Mouse (Mus musculus) midbrain, embryonic 10.5 days (tissue): Measurements from ENCODE around the gene Vmn1r80. TPM values are rescaled to one million over a fixed set of nuclear protein-coding genes. Genes with fewer than 3 reads are reported as not detected.
"Not testable (repeated sequence)": the region's sequence is repeated elsewhere in the genome, so short reads cannot be mapped to it uniquely, and the experiment has no call there.

Experiments used
- DNase-seq: peaks from one replicate; pipeline ENCODE4 v3.0.0-alpha.2; 2017; ENCODE audit warnings: low spot score
- H3K27ac ChIP-seq: fragments of 300-500 bp; sonication (generic); replicated peaks from 2 replicates; pipeline ENCODE4 v1.5.1; 2016; ENCODE audit warnings: mild to moderate bottlenecking
- H3K27me3 ChIP-seq: fragments of 300-500 bp; sonication (generic); 2 replicates; pipeline ENCODE4 v1.6.1; 2016; ENCODE audit warnings: low read depth, mild to moderate bottlenecking; ENCODE audit not compliant: poor library complexity, severe bottlenecking
- H3K36me3 ChIP-seq: fragments of 300-500 bp; sonication (generic); 2 replicates; pipeline ENCODE4 v1.6.1; 2016; ENCODE audit warnings: mild to moderate bottlenecking, moderate library complexity
- H3K4me1 ChIP-seq: fragments of 300-500 bp; sonication (generic); 2 replicates; pipeline ENCODE4 v1.6.1; 2016
- H3K4me3 ChIP-seq: fragments of 300-500 bp; sonication (generic); 2 replicates; pipeline ENCODE4 v1.5.1; 2016; ENCODE audit warnings: mild to moderate bottlenecking, moderate library complexity
- H3K9me3 ChIP-seq: fragments of 300-500 bp; sonication (generic); replicated peaks from 2 replicates; pipeline ENCODE4 v1.6.1; 2016; ENCODE audit warnings: mild to moderate bottlenecking
- WGBS: fragments of 180-500 bp; shearing (Covaris S2); methylation state at CpG from one replicate; pipeline ENCODE4 v1.1.7; 2016; 5-methylcytosine and 5-hydroxymethylcytosine counted together
- polyA plus RNA-seq: library from polyadenylated mRNA; unstranded; fragments of >200 nt; fragmentation: Nextera tagmentation; extraction: Ambion mirVana; gene quantifications from 2 replicates; pipeline ENCODE4 v1.2.1, GENCODE M21; 2016

Gene Vmn1r80
- not detected in 2 replicates for polyA plus RNA-seq

DNA sequence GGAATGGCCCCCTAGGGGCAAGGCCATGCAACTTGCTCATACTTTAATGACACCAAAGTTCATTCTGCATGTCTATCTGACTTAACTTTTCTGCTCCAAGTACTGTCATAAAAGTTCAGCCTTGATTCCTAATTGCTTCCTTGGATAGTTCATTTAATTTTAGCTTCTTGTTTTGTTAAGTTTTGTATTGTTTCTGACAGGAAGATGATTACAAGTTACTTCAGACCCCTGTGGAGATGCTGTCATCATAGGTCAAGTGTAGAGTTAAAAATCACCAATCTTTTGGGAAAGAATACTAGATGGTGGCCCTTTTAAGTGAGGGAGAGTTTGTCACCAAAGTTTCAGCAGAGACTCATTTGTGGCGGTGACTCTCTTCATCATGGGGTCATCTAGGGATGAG lies at the start of gene Vmn1r80:
Gene Vmn1r80 (plus strand): TSS at position 301 of the 400 bp plus-strand sequence.
- no peaks in the 10 kb centered on the region for H3K4me1 ChIP-seq
- WGBS, result 96% methylated on average over 1 of the region's 1 CpGs
- no peaks in the 10 kb centered on the region; the same call in 1 of the 2 replicates for H3K9me3 ChIP-seq
- no peaks in the 10 kb centered on the region for H3K27me3 ChIP-seq
- no peak within 1 kb of the TSS for H3K27ac ChIP-seq
- no peak within 1 kb of the TSS for H3K4me3 ChIP-seq
- no peaks in the 10 kb centered on the region for H3K36me3 ChIP-seq
- DNase-seq, result no peak

DNA sequence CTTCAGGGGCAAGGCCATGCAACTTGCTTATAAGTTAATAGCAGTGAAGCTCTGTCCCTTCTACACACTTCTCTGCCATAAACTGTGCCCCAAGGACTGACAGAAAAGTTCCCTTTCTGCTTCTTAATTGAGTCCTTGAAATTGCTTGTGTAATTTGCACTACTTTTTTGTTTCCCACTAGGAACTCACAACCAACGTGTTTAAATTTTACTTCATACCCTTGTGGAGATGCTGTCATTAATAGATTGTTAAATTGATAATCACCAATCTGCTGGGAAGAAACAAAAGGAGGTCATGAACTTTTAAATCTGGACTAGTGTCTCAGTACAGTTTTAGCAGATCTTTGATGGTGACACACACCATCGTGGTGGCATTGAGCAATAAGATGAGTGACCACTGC lies 39.1 kb upstream of the Vmn1r80 start, which contains the start of gene Vmn1r78:
Gene Vmn1r78 (plus strand): TSS at position 301 of the 400 bp plus-strand sequence.
- DNase-seq, result no peak
- Histone ChIP-seq H3K36me3 (no peaks in the 10 kb centered on the region), H3K4me3 (no peak within 1 kb of the TSS), H3K27ac (no peak within 1 kb of the TSS), H3K4me1 (no peaks in the 10 kb centered on the region), H3K27me3 (no peaks in the 10 kb centered on the region), H3K9me3 (peaks cover 14% of the 10 kb centered on the region; the same call in 1 of the 2 replicates)
- WGBS, result 70% methylated on average over 2 of the region's 2 CpGs

- DNase-seq, H3K27me3 ChIP-seq, H3K4me3 ChIP-seq, H3K9me3 ChIP-seq, H3K4me1 ChIP-seq, H3K36me3 ChIP-seq, H3K27ac ChIP-seq: not testable (repeated sequence)
- 69% methylated on average over 1 of the region's 1 CpGs for WGBS
Observed at GRCm38 (mm10) chr7:12156463-12156862, 32.6 kb upstream of the Vmn1r80 start.

- H3K36me3 ChIP-seq, H3K4me1 ChIP-seq, H3K9me3 ChIP-seq, DNase-seq, H3K27ac ChIP-seq, H3K4me3 ChIP-seq, H3K27me3 ChIP-seq: not testable (repeated sequence)
Observed at GRCm38 (mm10) chr7:12170979-12171378, 18.1 kb upstream of the Vmn1r80 start, which contains the start of gene Vmn1r79. Gene Vmn1r79 (plus strand): TSS chr7:12171279.

DNA sequence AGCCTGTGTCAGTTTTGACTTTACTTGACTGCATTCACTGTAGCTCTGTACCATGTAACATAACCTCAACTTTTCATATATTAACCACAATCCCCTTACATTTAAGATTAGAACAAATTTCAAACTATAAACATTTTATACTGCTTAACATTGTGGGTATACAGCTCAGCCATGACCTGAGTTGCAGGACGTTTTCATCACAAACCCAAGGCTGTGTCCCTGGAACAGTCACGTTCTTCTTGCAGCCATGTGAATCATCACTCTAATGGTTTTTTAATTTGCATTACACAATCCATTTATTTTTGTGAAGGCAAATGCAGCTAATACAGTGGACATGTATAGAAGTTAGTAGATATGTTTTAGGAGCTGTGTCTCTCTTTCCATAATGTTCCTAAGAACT lies 16.2 kb upstream of the Vmn1r80 start:
- not testable (repeated sequence) for H3K27me3 ChIP-seq, H3K36me3 ChIP-seq, H3K27ac ChIP-seq, H3K4me1 ChIP-seq, H3K4me3 ChIP-seq, DNase-seq, H3K9me3 ChIP-seq
- 66% methylated on average over 2 of the region's 2 CpGs for WGBS

DNA sequence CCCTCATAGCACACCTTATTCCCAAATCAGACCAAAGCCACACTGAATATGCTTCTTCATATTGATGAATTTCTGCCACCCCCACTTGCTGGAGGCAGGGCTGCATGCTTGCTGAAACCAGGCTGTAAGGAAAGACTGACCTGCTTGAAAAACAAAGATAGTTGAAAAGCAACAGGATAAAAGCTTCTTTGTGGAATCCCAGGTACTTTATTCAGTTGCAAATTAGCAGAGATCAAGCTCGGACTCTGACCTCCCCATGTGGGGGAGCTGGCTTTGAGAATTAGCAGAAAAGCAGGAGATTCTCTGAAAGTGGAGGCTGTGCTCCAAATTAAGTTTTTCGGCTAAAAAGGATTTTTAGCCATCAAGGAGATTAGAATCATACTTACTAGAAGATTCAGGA lies 15.1 kb downstream of the Vmn1r80 start:
- DNase-seq, result no peak
- Histone ChIP-seq H3K27me3 (no peaks in the 10 kb centered on the region), H3K4me1 (no peaks in the 10 kb centered on the region), H3K9me3 (peaks cover 22% of the 10 kb centered on the region), H3K4me3 (no peak overlapping the region), H3K36me3 (no peaks in the 10 kb centered on the region), H3K27ac (no peak overlapping the region)
- WGBS, result 63% methylated on average over 2 of the region's 2 CpGs

Other genes starting within 250 kb of the Vmn1r80 start
- not detected in 2 replicates for gene Vmn1r77, start 152.5 kb upstream of the Vmn1r80 start, polyA plus RNA-seq
- not detected in 2 replicates for gene Vmn1r78, start 39.0 kb upstream of the Vmn1r80 start, polyA plus RNA-seq
- not detected in 2 replicates for gene Vmn1r79, start 18.0 kb upstream of the Vmn1r80 start, polyA plus RNA-seq
- not detected in 2 replicates for gene Vmn1r81, start 79.0 kb downstream of the Vmn1r80 start, polyA plus RNA-seq
- not detected in 2 replicates for gene Vmn1r82, start 111.1 kb downstream of the Vmn1r80 start, polyA plus RNA-seq
- gene Vmn1r83, start 140.2 kb downstream of the Vmn1r80 start, polyA plus RNA-seq, result not detected in 2 replicates
- not detected in 2 replicates for gene Vmn1r84, start 180.0 kb downstream of the Vmn1r80 start, polyA plus RNA-seq
- 2.5 and 3.9 TPM in 2 replicates for gene Zfp551, start 233.5 kb downstream of the Vmn1r80 start, polyA plus RNA-seq